Mouse (Mus musculus) ES-Bruce4 (cell line): ENCODE results near the gene Cpa4.

Experiments
- CTCF ChIP-seq: IDR thresholded peaks from one replicate; pipeline ENCODE4 v1.8.1; 2011; ENCODE audit warnings: low read depth, low read length
- EP300 ChIP-seq: IDR thresholded peaks from 2 replicates; pipeline ENCODE4 v1.6.1; 2011; ENCODE audit warnings: low read depth, low read length; ENCODE audit not compliant: insufficient read depth
- POLR2A ChIP-seq: IDR thresholded peaks from one replicate; pipeline ENCODE4 v1.8.1; 2011; ENCODE audit warnings: low read length; ENCODE audit not compliant: insufficient read depth

DNA sequence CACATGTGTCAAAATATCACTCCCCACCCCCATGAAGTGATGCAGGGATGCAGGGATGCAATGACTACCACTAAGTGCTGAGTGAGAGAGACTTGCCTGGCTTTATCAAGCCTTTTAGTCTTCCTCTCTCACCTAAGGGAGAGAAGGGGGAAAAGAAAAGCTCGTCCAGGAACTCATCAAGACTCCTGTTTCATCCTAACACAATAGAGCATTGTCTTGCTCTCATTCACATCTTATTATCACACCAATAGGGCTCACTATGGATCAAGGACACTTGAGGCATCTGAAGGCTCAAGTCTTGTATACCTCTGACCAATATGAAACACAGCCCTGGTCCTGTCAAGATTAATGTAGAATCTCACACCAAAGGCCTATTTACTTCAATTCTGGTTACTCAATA, 32.8 kb downstream of the Cpa4 start:
- TF ChIP-seq CTCF (no peak), POLR2A (no peak), EP300 (no peak)
